Mouse (Mus musculus): Measurements from ENCODE around the gene Tmc3. TPM values are rescaled to one million over a fixed set of nuclear protein-coding genes. Genes with fewer than 3 reads are reported as not detected.

Gene Tmc3
- under 1 TPM; 0.12 to 0.14 TPM for total RNA-seq (2021)
- long read RNA-seq, experiment 1 = 0 reads
- long read RNA-seq, experiment 2 = 0 reads

DNA sequence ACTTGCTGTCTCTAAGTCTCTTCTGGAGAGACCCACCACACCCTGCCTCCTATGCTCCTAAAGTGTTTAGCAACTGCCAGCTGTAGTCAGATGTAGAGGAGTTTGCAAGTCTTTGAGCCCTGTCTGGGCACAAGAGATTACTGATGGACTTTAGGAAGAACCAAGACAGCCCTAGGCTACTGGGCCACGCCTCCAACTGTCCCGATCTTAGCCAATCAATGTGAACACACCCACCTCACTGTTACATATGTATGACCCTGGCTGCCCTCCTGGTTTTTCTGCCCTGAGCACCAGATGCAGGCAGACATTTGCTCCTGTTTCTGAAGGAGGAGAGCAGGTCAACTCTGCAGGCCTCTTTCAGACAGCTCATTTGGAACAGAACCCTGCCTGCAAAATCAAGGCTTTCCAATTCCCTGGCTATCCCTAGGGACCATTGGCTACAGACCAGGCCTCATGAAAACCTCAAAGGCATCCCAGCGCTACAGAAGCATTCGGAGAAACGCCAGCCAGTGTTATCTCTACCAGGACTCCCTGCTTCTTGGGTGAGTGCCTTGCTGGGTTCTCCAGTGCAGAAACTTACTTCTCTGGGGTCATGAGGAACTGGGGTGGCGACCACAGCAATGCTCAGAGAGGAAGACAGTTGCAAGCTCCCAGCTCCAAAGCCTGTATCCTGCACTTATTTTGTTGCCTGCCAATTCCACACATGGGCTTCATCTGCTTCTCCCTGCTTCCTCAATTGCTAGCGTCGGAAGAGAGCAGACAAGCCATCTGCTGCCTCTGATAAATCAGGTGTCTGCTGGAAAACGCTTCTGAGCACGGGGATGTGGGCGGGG is at the start of gene Tmc3:
Gene Tmc3, plus strand, starts transcription at position 289 of the 833 bp plus-strand sequence.
- peak; percentile 20 to 28 for DNase-seq (ENCODE audit: low spot score in 2 of 2)

DNA sequence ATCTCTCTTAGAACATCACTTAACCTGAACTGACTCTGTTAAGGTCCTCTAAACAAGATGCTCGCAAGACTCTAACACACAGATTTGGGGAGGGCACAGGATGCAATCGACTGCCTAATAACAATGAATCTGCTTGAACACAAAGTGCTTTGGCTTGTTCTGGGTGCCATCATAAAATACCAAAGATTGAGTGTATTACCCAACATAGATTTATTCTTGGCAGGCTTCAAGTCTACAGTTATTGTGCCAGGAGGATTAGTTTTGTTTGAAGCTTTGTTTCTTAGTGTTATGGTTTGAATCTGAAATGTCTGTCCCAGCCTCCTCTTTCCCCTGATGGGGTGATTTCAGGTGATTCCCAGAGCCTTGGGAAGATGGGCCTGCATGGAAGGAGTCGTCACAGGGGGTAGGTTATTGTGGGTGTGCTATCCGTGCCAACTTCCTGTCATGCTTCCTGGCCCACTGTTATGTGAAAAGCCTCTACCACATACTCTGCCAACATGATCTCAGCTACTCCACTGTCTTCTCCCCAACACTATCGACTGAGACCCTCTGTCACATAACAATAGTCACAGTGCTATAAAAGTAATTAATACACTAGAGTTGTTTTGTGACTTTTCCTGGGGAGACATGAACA is 43.1 kb upstream of the Tmc3 start:
- no peak for DNase-seq (ENCODE audit: low spot score in 2 of 2)

DNA sequence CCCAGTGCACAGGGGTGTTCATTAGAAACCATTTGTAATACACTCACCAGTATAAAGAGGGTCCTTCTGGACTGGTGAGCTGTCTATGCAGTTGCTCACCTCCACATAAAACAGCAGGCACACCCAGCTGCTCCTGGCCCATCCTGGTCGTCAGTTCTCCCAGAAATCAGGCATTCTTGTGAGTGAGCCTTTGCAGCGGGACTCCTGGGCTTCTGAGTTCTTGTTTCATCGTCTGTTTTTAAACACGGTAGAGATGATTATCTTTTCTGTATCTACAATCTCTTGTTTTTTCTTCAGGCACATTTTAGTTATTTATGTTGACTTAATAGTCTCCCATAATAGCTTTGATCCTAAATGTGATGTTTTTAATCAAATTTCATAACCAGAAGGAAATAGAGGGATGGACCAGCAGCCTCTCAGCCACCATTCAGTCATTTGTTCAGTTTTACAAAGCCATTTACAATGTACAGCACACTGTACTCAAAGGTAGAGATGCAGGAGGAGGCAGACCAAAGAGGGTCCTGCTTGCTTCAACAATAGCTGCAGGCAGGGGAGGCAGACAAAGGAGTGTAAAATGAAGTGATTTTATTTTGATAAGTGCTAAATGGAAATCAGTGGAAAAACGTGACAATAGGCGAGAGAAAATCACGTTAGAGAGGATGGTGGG is 35.9 kb upstream of the Tmc3 start:
- no peak for DNase-seq (ENCODE audit: low spot score in 2 of 2)

DNA sequence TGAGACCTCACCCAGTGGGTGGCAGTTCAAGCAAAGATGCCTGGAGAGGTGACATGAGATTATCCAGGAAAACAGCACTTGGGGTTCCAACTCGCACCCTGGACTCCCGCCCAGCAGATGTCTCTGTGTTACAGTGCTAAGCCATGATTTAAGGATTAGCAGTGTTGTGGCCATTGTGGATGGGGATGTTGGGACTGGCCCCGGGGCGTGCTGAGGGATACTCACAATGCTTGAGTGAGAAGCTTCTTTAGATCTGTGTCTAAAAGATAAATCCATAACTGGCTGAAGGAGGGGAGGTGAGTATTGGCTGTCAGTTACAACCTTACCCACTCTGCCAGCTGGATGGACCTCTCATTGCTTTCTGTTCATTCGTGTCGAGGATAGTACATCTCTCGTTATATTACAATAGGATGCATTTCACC is 35.4 kb upstream of the Tmc3 start:
- no peak for DNase-seq (ENCODE audit: low spot score in 2 of 2)

DNA sequence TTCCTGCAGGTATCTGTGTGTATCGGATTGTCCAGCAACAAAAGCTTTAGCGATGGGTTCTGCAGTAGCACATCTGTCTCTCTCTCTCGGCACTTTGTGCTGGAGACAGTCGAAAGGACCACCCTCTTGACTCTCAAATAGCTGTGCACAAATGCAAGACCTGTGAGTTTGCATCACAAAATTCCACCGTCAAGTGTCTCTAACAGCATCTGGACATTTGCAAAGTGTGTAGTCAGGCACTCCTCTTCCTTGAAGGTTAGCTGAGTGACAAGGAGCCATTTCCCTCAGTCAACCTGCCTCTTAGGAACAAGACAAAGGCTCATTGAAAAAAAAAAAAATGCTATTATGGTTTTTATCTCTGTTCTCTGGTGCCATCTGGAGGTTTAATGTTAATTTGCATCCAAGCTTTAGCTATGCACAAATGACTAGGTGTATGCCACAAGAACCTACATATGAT is 34.7 kb upstream of the Tmc3 start:
- peak in 1 of 2 experiments; percentile 50 for DNase-seq (ENCODE audit: low spot score in 2 of 2)

DNA sequence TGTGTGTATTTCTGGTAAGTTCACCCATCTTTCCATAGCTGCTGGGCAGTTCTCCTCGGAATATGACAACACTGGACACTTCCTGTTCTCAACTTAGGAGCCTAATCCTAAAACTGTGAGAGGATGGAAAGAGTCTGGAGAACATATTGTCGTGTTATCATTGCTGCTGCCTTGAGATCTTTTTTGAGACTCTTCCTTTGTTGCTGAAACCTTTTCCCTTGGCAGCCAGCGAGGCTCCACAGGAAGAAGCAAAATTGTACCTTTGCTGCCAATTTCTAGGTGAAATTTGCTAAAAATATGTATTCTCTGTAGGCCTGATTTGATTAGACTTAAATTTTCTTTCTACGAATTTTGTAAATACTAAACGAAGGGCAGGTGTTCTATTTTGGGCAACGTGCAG is 30.2 kb upstream of the Tmc3 start:
- DNase-seq (ENCODE audit: low spot score in 2 of 2) = no peak

DNA sequence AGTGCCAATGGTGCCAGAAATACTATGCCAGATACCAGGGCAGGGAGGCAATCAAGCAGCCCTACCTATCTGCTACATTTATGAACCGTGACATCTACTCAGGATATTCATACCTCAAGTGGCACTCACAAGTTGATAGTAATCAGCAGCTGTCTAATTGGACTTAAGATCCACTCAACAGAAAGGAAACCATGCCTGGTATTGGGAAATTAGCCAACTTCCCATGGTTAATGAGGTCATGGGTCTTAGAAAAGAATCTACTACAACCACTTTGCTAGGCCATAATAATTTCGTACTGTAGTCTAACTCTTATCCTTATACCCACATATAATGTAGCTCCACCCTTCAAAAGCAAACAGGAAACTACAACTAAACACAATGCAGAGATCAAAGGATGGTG is 28.2 kb upstream of the Tmc3 start:
- DNase-seq (ENCODE audit: low spot score in 2 of 2) = no peak

DNA sequence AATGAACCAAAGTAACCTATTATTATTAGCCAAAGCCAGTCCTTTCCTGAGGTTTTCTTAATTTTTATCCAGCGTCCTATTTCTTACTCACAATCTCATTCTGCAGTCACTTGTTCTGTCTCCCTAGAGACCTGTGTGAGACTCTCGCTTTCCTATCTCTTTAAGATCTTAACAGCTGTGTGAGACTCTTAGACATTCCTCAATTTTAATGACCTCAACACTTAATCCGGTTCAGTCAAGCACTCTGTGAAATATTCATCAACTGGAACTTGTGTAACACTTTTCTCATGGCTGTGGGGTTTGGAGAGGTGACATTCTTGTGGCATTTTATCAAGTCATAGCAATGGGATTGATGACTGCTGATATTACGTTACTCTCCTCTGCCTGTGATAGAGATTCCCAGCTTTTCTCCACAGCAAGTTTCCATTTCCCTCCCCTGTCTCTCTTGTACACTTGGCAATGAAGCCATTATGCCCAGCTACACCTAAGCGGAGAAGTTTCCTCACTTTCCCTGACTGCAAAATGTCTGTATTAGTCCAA is 25.9 kb upstream of the Tmc3 start:
- DNase-seq (ENCODE audit: low spot score in 2 of 2) = no peak

DNA sequence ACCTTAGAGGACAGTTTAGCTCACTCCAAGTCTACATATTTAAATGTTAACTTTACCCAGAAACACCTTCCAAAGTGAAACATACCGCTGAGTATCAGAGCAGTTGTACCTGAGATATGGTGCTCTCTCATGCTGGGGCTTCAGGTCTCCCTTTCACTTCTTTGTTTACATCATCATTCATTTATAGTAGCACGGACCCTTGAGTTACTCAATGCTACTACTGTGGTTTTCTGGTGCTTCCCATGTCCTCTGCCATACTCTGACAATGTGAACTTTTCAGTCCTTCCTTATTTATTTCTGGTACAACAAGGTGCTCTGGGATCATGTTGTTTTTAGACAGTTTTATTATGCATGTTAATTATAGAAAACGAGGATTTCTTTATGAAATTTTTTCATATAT is 25.2 kb upstream of the Tmc3 start:
- no peak for DNase-seq (ENCODE audit: low spot score in 2 of 2)

DNA sequence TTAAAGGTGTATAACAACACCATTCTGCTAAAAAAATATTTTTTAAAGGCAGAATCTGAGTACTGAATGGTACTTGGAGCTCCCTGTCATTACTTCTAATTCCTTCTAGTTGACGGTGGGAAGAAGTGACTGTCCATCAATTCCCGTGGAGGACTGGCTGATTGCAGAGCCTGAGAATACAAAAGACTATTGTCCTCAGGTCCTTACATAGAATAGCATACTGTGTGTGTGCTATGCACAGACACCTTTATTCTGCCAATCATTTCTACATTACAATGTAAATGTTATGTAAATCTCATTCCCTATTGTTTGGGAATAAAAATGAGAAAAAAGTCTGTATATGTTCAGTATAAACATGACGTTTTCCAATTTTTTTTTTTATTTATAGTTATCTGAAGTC is 22.9 kb upstream of the Tmc3 start:
- no peak for DNase-seq (ENCODE audit: low spot score in 2 of 2)

DNA sequence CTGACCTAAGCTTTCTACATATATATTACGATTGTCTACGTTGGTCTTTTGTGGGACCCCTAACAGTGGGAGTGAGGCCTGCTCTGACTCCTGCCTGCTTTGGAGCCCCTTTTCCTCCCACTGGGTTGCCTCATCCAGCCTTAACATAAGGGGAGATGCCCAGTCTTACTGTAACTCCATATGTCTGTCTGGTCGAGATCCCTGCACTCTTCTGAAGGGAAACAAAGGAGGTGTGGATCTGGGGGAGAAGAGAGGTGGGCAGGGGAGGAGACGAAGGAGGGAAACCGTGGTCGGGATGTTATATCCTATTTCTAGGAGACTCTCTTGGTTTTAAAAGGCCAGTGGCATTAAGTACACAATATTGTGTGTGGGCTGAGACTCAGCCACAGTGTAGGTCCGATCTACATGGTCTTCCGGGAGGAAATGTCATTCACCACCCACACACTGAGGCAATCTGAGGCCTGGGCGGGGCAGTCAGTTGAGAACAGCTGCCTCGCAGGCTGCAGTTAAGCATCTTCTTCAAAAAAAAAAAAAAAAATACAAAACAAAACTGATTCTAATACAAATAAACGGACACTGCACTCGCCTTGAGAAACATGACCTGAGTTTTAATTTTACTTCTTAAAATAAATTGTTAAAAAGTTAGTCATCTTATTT is 20.0 kb upstream of the Tmc3 start:
- DNase-seq (ENCODE audit: low spot score in 2 of 2) = no peak

DNA sequence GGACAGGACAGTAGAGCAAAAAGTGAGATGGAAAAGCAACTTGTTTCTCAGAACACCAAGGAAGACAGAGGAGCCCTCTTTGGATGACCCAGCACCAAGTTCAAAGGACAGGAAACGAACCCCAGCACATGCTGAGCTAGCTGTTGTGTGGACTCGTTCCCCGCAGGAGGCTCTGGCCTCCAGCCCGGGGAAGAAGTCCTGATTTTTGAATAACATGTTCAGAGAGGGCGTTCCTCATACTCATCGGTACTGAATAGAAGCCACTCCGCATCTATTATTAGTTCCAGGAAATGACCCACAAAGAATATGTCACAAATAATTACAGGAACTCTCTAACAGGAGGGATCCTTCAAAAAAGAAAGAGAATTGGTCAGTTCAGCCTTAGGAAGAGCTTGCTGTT is 18.8 kb upstream of the Tmc3 start:
- DNase-seq (ENCODE audit: low spot score in 2 of 2) = no peak

DNA sequence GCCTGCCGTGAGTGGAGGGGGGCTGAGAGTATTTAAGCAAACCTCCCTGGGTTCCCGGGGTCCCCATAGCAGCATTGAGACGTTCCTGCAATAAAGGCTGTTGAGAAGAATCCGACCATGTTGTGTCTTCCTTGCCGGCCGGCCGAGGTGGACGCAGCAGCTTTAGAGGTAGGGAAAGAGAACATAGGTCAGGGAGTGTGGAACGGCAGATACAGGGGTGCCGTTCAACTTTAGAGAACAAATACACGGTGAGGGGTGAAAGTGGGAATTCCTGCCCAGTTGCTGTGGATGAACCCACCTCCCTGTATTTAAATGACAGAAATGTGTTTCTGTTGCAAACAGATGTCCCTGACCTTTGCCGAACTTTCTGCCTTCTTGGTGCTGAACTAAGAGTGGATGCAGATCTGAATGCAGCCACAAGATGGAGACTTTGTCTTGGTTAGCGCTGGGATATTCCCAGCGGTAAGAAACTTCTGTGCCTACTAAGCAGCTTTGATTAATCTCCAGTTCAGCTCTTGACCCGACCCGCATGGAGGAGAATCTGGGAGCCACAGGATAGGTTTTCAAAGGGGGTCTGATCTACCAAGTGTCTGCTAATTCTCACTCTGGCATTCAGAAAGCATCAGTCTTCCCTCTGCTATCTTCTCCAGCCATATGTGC is 16.8 kb upstream of the Tmc3 start:
- peak in 1 of 2 experiments; percentile 45 for DNase-seq (ENCODE audit: low spot score in 2 of 2)

DNA sequence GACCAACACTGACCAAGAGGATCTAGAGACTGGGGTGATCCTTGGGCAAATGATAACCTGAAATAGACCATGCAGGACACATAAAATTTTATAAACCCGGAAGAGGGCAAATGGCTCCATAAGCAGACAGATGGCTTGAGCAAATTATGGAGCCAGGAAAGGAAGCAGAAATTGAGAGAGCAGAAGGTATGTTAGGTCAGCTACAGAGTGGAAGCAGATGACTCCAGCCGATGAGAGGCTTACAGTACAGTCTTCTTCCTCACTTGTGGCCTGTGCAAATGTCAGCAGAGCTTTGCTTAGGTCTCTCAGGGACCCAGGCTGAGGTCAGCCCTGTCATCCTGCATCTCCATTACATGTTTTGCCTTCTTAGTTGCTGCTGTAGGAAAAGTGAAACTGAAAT is 15.9 kb upstream of the Tmc3 start:
- DNase-seq (ENCODE audit: low spot score in 2 of 2) = no peak

DNA sequence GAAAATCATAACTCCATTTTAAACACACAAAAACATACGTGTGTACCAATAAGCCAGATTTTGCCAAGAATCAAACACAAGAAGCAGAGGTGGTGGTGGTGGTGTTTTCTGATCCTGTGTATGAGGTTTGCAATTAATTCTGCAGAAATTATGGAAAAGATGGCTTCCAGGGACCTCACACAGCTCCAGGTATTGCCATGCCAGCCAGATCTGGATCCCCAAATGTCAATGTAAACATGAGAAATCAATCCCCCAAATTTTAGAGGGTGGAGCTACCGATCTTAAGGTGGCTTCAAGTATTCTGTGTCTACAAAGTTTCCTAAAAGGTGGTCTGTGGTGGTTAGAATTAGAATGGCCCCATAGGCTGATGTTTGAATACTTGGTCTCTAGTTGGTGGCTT is 15.3 kb upstream of the Tmc3 start:
- DNase-seq (ENCODE audit: low spot score in 2 of 2) = no peak

DNA sequence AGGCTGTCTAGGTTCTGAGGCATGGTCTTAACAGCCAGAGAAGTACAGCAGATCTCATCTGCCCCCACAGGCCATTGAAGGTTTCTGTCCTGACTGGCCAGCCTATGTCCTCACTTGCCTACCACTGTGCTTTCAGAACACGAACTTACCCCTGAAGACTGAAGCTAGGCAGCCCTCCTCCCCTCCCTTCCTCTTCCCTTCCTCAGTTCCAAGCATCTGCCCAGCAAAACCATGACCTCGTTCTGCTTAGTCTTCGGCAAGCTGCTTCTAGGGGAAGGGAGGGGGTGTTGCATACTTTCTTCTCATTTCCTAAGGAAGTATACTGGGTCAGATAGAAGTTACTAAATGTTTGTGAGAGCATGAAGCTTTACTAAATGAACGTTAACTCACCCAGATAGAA is 13.7 kb upstream of the Tmc3 start:
- DNase-seq (ENCODE audit: low spot score in 2 of 2) = no peak

DNA sequence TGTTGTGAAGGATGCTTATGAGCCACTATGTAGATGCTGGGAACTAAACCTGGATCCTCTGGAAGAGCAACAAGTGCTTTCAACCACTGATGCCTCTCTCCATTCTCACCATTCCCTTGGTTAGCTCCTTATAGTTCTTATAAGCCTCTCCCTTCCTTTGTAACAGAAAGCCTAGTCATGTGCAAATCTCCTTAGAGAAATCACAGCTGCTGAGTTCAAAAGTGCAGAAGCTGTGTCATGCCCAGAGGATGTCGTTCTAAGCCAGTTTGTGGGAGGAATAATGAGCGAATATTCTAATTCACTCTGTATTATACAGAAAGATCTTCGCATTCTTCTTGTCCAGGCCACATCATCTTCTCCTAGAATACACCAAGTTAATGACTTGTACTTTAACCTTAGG is 12.8 kb upstream of the Tmc3 start:
- no peak for DNase-seq (ENCODE audit: low spot score in 2 of 2)

DNA sequence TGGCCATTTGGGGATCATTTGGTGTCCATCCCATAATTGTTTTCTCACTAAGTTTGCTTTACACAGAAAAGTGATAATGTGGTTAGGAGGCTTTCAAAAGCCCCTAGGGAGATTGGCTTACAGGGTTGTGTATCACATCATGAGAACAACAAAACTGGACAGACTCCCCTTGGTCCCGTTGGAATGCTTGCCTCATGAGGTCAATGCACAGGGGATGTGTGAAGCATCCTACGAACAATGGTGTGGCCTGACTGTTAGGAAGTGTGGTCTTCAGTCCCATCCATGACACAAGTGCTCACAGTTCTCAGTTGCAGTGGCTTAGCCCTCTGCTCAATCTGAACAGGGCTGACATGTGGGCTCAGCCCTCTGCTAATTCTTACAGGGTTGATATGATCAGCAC is 12.3 kb upstream of the Tmc3 start:
- DNase-seq (ENCODE audit: low spot score in 2 of 2) = no peak

DNA sequence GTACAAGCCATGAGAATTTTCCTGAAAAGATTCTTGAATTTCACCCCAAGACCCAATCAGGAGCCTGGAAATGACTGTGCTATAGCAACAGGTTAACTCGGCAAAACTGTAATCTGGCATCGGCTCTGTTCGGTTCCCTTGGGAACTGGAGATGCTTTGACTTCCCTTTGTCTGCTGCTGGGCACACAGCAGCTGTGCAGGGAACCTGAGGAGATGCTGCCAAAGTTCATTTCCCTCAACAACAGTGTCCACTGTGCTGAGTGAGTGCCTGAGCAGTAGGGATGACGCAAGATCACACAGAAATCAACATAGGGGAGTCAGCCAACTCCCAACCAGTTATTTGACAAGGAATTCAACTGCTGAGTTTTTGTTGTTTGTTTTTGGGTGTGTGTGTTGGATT is 3.8 kb upstream of the Tmc3 start:
- no peak for DNase-seq (ENCODE audit: low spot score in 2 of 2)

DNA sequence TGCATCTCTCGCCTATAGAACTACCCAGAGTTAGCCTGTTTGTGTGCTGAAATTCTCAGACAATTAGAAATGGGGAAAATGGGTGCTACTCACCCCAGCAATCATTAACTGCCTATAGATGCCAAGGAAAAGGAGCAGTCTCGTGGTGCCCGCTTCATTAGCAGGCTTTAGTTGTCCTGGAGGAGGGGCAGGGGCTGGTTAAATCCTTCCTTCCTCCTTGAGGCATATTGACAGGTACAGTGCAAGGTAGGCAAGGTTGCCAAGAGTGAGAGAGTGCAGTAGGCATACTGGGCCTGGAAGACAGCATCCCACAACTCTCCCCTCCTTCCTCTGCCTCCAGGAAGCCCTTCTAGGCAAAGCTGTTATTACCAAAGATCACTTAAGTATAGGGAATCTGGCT is 9.3 kb downstream of the Tmc3 start:
- no peak for DNase-seq (ENCODE audit: low spot score in 2 of 2)

DNA sequence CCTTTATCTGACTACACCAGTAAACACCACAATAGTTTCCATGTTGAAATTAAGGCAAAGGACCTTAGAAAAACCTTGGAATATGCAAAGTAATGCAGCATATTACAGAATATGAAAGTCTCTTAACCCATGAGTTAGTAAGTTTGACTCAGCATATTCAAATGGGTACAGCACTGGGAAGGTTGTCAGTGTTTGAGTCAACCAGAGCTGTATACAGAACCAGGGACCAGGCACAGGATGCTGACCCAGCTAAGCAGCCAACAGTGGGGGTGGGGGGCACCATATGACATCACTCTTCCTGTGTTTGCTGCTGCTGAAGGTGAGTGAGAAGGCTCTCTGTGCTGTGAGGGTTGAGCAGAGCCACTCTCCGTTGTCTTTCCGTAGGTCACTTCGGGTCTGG is 12.3 kb downstream of the Tmc3 start:
- DNase-seq (ENCODE audit: low spot score in 2 of 2) = no peak
